8 mouse cellular contexts compared by ENCODE assay signal in the genomic region with DNA sequence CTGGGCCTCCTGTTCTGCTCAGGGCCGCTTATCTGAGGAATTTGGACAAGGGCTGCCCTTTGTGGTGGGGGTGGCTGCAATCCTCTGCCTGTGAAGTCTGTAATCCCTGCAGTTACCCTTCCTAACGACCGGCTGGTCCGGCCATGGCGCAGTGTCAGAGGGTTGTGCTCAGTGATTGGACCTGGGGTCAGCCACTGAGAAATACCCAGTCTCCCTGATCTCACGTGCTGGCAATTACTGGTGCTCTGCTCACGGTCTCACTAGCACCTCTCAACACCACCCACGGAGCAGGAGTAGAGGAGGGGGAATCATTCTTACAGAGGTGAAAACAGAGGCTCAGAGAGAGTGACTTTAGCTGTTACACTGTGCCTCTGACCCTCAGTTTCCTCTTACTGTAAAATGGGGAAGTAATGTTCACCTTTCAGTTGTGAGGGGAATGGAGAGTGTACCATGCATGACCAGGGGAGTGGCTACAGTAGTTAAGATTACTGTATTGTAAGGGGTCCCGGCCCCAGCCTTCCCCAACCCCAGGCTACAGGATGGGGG. TPM values are rescaled to one million over a fixed set of nuclear protein-coding genes. Genes with fewer than 3 reads are reported as not detected.
DNase-seq lines count a peak whose midpoint lies in the region; ATAC-seq and TF ChIP-seq lines count a peak whose summit lies in the region.

No protein-coding gene starts in this region.

- no peaks in the 10 kb centered on the region for H3K36me3 ChIP-seq in heart, adult 2 months (ENCODE audit: control insufficient read depth, insufficient read depth, low read length)
- H3K36me3 ChIP-seq in embryonic facial prominence, embryonic 11.5 days (replicated peaks; ENCODE audit: control insufficient read depth, insufficient read depth, low read depth, low read length): no peaks in the 10 kb centered on the region
- H3K36me3 ChIP-seq in hindbrain, embryonic 16.5 days (ENCODE audit: control insufficient read depth, insufficient read depth, low read length): no peaks in the 10 kb centered on the region
- no peaks in the 10 kb centered on the region for H3K36me3 ChIP-seq in liver, embryonic 14.5 days (replicated peaks; ENCODE audit: control insufficient read depth, insufficient read depth, low read depth)

- intact Hi-C loops in heart, adult 2 months (cut with DNase I): loop anchor here (1.0 to 2.0 kb wide), 2 partner anchors 23 to 29 kb away; no protein-coding TSS in a partner anchor

- no peaks in the 10 kb centered on the region for H3K9me3 ChIP-seq in embryonic facial prominence, embryonic 11.5 days (replicated peaks; ENCODE audit: control insufficient read depth, low read length)
- H3K9me3 ChIP-seq in hindbrain, embryonic 16.5 days (ENCODE audit: control insufficient read depth, low read length): no peaks in the 10 kb centered on the region
- no peaks in the 10 kb centered on the region for H3K9me3 ChIP-seq in liver, embryonic 14.5 days (ENCODE audit: control insufficient read depth, low read length)

- peak overlapping the region; percentile 75 for H3K9ac ChIP-seq in heart, adult 2 months (ENCODE audit: low read depth, low read length)
- H3K9ac ChIP-seq in embryonic facial prominence, embryonic 11.5 days (replicated peaks; ENCODE audit: low read length): peak overlapping the region; percentile 88
- peak overlapping the region; percentile 98 for H3K9ac ChIP-seq in hindbrain, embryonic 16.5 days (ENCODE audit: low read depth, low read length)
- H3K9ac ChIP-seq in liver, embryonic 14.5 days (replicated peaks): no peak overlapping the region

- peak overlapping the region; percentile 79 for H3K4me2 ChIP-seq in embryonic facial prominence, embryonic 11.5 days (ENCODE audit: low read depth, low read length)
- peak overlapping the region; percentile 85 for H3K4me2 ChIP-seq in hindbrain, embryonic 16.5 days (ENCODE audit: low read length)
- H3K4me2 ChIP-seq in liver, embryonic 14.5 days (ENCODE audit: low read depth): peak overlapping the region; percentile 96

- TF ChIP-seq EP300 in heart, adult 2 months (IDR thresholded peaks at IDR 0.05; ENCODE audit: insufficient read depth, low read depth, low read length): 0 out of 2 replicates have a peak, but pooled peaks have one; percentile 22
- no peak for TF ChIP-seq EP300 in liver, embryonic 14.5 days (IDR thresholded peaks at IDR 0.05; ENCODE audit: low read depth)

- no peak for TF ChIP-seq POLR2A in heart, adult 2 months (IDR thresholded peaks at IDR 0.05; ENCODE audit: insufficient read depth, low read depth, low read length)

- no peak for ATAC-seq in embryonic facial prominence, embryonic 11.5 days (replicated peaks; ENCODE audit: insufficient number of reproducible peaks, low FRiP score, low TSS enrichment, low read depth)
- no peak for ATAC-seq in hindbrain, embryonic 16.5 days
- no peak for ATAC-seq in liver, embryonic 14.5 days (ENCODE audit: insufficient read depth)

- peaks cover 22% of the 10 kb centered on the region for H3K4me1 ChIP-seq in heart, adult 2 months (ENCODE audit: control insufficient read depth, insufficient read depth, low read length)
- peaks cover 15% of the 10 kb centered on the region for H3K4me1 ChIP-seq in embryonic facial prominence, embryonic 11.5 days (ENCODE audit: control insufficient read depth, insufficient read depth, low read length)
- H3K4me1 ChIP-seq in hindbrain, embryonic 16.5 days (ENCODE audit: control insufficient read depth, insufficient read depth, low read depth, low read length): peaks cover 45% of the 10 kb centered on the region
- H3K4me1 ChIP-seq in liver, embryonic 14.5 days (replicated peaks; ENCODE audit: control insufficient read depth in 2 of 2, insufficient read depth in 2 of 2, low read length in 1 of 2): peaks cover 0 to 11% of the 10 kb centered on the region in 2 experiments; a peak in 3 of 4 replicates

- 18% methylated on average over 9 of the region's 9 CpGs for WGBS in heart, adult 2 months
- WGBS in embryonic facial prominence, embryonic 11.5 days: 8% methylated on average over 9 of the region's 9 CpGs
- 12% methylated on average over 9 of the region's 9 CpGs for WGBS in hindbrain, embryonic 16.5 days
- 7% methylated on average over 9 of the region's 9 CpGs for WGBS in liver, embryonic 14.5 days (ENCODE audit: insufficient replicate concordance)

- H3K27me3 ChIP-seq in heart, adult 2 months (ENCODE audit: control insufficient read depth, insufficient read depth, low read length): no peaks in the 10 kb centered on the region
- no peaks in the 10 kb centered on the region for H3K27me3 ChIP-seq in embryonic facial prominence, embryonic 11.5 days (ENCODE audit: control insufficient read depth, insufficient read depth, low read length)
- no peaks in the 10 kb centered on the region for H3K27me3 ChIP-seq in hindbrain, embryonic 16.5 days (replicated peaks; ENCODE audit: control insufficient read depth, insufficient read depth, low read length)
- peaks cover 36% of the 10 kb centered on the region for H3K27me3 ChIP-seq in liver, embryonic 14.5 days (ENCODE audit: control insufficient read depth, insufficient read depth, low read length)

- peak overlapping the region; percentile 92 for H3K27ac ChIP-seq in heart, adult 2 months
- H3K27ac ChIP-seq in embryonic facial prominence, embryonic 11.5 days (replicated peaks; ENCODE audit: low read depth, low read length): no peak overlapping the region
- H3K27ac ChIP-seq in hindbrain, embryonic 16.5 days (ENCODE audit: low read depth, low read length): peak overlapping the region; percentile 73
- 0 out of 2 replicates have a peak overlapping the region, but pooled peaks have one; percentile 6 for H3K27ac ChIP-seq in liver, embryonic 14.5 days

- no peak for TF ChIP-seq CTCF in heart, adult 2 months (IDR thresholded peaks at IDR 0.05)
- TF ChIP-seq CTCF in liver, embryonic 14.5 days (IDR thresholded peaks at IDR 0.05; ENCODE audit: low read depth): no peak

- peaks cover 2% of the 10 kb centered on the region for H3K79me2 ChIP-seq in heart, adult 2 months (replicated peaks; ENCODE audit: control insufficient read depth, insufficient read depth, low read length)

- H3K4me3 ChIP-seq in heart, adult 2 months: peak overlapping the region; percentile 93
- peak overlapping the region; percentile 95 for H3K4me3 ChIP-seq in embryonic facial prominence, embryonic 11.5 days (ENCODE audit: low read depth, low read length)
- H3K4me3 ChIP-seq in hindbrain, embryonic 16.5 days (ENCODE audit: low read length): peak overlapping the region; percentile 88
- peak overlapping the region; percentile 66 to 72; a peak in 3 of 4 replicates for H3K4me3 ChIP-seq in liver, embryonic 14.5 days (ENCODE audit: insufficient read depth in 1 of 2, low read depth in 2 of 2, low read length in 2 of 2)

- DNase-seq in heart, adult 2 months: peak; percentile 46 to 49
- DNase-seq in heart, adult 8-10 months (ENCODE audit: low spot score): no peak
- peak; percentile 48 for DNase-seq in embryonic facial prominence, embryonic 11.5 days (ENCODE audit: low spot score)
- DNase-seq in liver, embryonic 14.5 days (ENCODE audit: low read depth in 3 of 3, low spot score in 3 of 3): no peak
- DNase-seq in retina, adult 2 months (ENCODE audit: low read depth, low spot score): peak; percentile 22
- DNase-seq in layer of hippocampus, postnatal 14 days (ENCODE audit: low spot score in 2 of 2): no peak
- DNase-seq in MN1 (ENCODE audit: low spot score): no peak

RNA-seq across cellular contexts. Expression of gene Fam102a, which starts 2.3 kb away (rescaled TPM):
- 1 to 10 TPM; 7.0 to 7.1 TPM for total RNA-seq in heart, adult 2 months (2021)
- 9.2 and 10.6 TPM in 2 replicates for polyA plus RNA-seq in heart, adult 2 months (2012; rRNA removed)
- total RNA-seq in heart, adult 8-10 months (2022): 10 to 100 TPM in 1 of 4 experiments, 1 to 10 TPM in 3; 6.8 to 10.9 (median 8.6) TPM
- 10.2 and 11.7 TPM in 2 replicates for polyA plus RNA-seq in embryonic facial prominence, embryonic 11.5 days (2014; fragmentation: Nextera tagmentation; extraction: Ambion mirVana)
- 7.3 and 7.9 TPM in 2 replicates for polyA plus RNA-seq in hindbrain, embryonic 16.5 days (2015; fragmentation: Nextera tagmentation; extraction: Ambion mirVana)
- 0.88 and 1.0 TPM in 2 replicates for polyA plus RNA-seq in liver, embryonic 14.5 days (2012; rRNA removed)
- polyA plus RNA-seq in liver, embryonic 14.5 days (2014; fragmentation: Nextera tagmentation; extraction: Ambion mirVana): 0.91 and 1.1 TPM in 2 replicates
- total RNA-seq in layer of hippocampus, postnatal 14 days (2021): 10 to 100 TPM; 50.2 to 52.9 TPM

RNA-seq across cellular contexts. Expression of gene Dpm2, which starts 33.2 kb away (rescaled TPM):
- total RNA-seq in heart, adult 2 months (2021): 10 to 100 TPM; 17.4 to 18.0 TPM
- 65.3 and 69.2 TPM in 2 replicates for polyA plus RNA-seq in heart, adult 2 months (2012; rRNA removed)
- total RNA-seq in heart, adult 8-10 months (2022): 10 to 100 TPM; 16.5 to 22.2 (median 18.6) TPM
- 97.1 and 100 TPM in 2 replicates for polyA plus RNA-seq in embryonic facial prominence, embryonic 11.5 days (2014; fragmentation: Nextera tagmentation; extraction: Ambion mirVana)
- 142 and 150 TPM in 2 replicates for polyA plus RNA-seq in hindbrain, embryonic 16.5 days (2015; fragmentation: Nextera tagmentation; extraction: Ambion mirVana)
- polyA plus RNA-seq in liver, embryonic 14.5 days (2012; rRNA removed): 53.5 and 61.6 TPM in 2 replicates
- 53.6 and 54.6 TPM in 2 replicates for polyA plus RNA-seq in liver, embryonic 14.5 days (2014; fragmentation: Nextera tagmentation; extraction: Ambion mirVana)
- total RNA-seq in layer of hippocampus, postnatal 14 days (2021): 10 to 100 TPM; 78.8 to 90.1 TPM

RNA-seq across cellular contexts. Expression of gene Pip5kl1, which starts 37.2 kb away (rescaled TPM):
- total RNA-seq in heart, adult 2 months (2021): not detected
- polyA plus RNA-seq in heart, adult 2 months (2012; rRNA removed): 0.25 TPM in 1 of 2 replicates, not detected in the other
- total RNA-seq in heart, adult 8-10 months (2022): under 1 TPM in 1 of 4 experiments, not detected in 3; 0.34 TPM
- 2.3 and 3.3 TPM in 2 replicates for polyA plus RNA-seq in embryonic facial prominence, embryonic 11.5 days (2014; fragmentation: Nextera tagmentation; extraction: Ambion mirVana)
- 16.9 and 20.4 TPM in 2 replicates for polyA plus RNA-seq in hindbrain, embryonic 16.5 days (2015; fragmentation: Nextera tagmentation; extraction: Ambion mirVana)
- polyA plus RNA-seq in liver, embryonic 14.5 days (2012; rRNA removed): 0.11 TPM in 2 replicates
- polyA plus RNA-seq in liver, embryonic 14.5 days (2014; fragmentation: Nextera tagmentation; extraction: Ambion mirVana): not detected in 2 replicates
- 1 to 10 TPM; 4.4 to 7.2 TPM for total RNA-seq in layer of hippocampus, postnatal 14 days (2021)

RNA-seq across cellular contexts. Expression of gene 9430097D07Rik, which starts 38.1 kb away (rescaled TPM):
- not detected for total RNA-seq in heart, adult 2 months (2021)
- polyA plus RNA-seq in heart, adult 2 months (2012; rRNA removed): not detected in 2 replicates
- total RNA-seq in heart, adult 8-10 months (2022): not detected
- 0.32 and 0.36 TPM in 2 replicates for polyA plus RNA-seq in embryonic facial prominence, embryonic 11.5 days (2014; fragmentation: Nextera tagmentation; extraction: Ambion mirVana)
- polyA plus RNA-seq in hindbrain, embryonic 16.5 days (2015; fragmentation: Nextera tagmentation; extraction: Ambion mirVana): 0.72 and 1.6 TPM in 2 replicates
- polyA plus RNA-seq in liver, embryonic 14.5 days (2012; rRNA removed): not detected in 2 replicates
- 0.06 TPM in 1 of 2 replicates, not detected in the other for polyA plus RNA-seq in liver, embryonic 14.5 days (2014; fragmentation: Nextera tagmentation; extraction: Ambion mirVana)
- total RNA-seq in layer of hippocampus, postnatal 14 days (2021): under 1 TPM; 0.44 to 0.93 TPM

RNA-seq across cellular contexts. Expression of gene St6galnac4, which starts 49.5 kb away (rescaled TPM):
- total RNA-seq in heart, adult 2 months (2021): 10 to 100 TPM; 16.2 to 17.8 TPM
- polyA plus RNA-seq in heart, adult 2 months (2012; rRNA removed): 25.2 and 28.6 TPM in 2 replicates
- 10 to 100 TPM; 15.6 to 23.2 (median 20.7) TPM for total RNA-seq in heart, adult 8-10 months (2022)
- polyA plus RNA-seq in embryonic facial prominence, embryonic 11.5 days (2014; fragmentation: Nextera tagmentation; extraction: Ambion mirVana): 20.3 and 22.8 TPM in 2 replicates
- 49.6 and 54.3 TPM in 2 replicates for polyA plus RNA-seq in hindbrain, embryonic 16.5 days (2015; fragmentation: Nextera tagmentation; extraction: Ambion mirVana)
- polyA plus RNA-seq in liver, embryonic 14.5 days (2012; rRNA removed): 5.4 and 5.6 TPM in 2 replicates
- 6.2 and 6.8 TPM in 2 replicates for polyA plus RNA-seq in liver, embryonic 14.5 days (2014; fragmentation: Nextera tagmentation; extraction: Ambion mirVana)
- 10 to 100 TPM; 41.7 to 42.1 TPM for total RNA-seq in layer of hippocampus, postnatal 14 days (2021)

Comparison
In these comparisons a context has a peak if more than half of its experiments do, and no peak if none do; other contexts are left out.
1. DNase-seq: peak in heart, adult 2 months (2 of 2), embryonic facial prominence, embryonic 11.5 days (single experiment) and retina, adult 2 months (single experiment); none in heart, adult 8-10 months (single experiment), liver, embryonic 14.5 days (0 of 3), layer of hippocampus, postnatal 14 days (0 of 2) and MN1 (single experiment).
2. Peak in every context shown above with its lines, with median percentiles within 50 percentile points of each other: H3K4me3 ChIP-seq and H3K4me2 ChIP-seq.